Mouse (Mus musculus): ENCODE measurements at regions not wholly inside any gene's neighbourhood (a gene's known extent, or its start where the extent isn't known, plus 50 kb on each side); places are given as distances from the start of the nearest gene placed in this dataset.

DNA sequence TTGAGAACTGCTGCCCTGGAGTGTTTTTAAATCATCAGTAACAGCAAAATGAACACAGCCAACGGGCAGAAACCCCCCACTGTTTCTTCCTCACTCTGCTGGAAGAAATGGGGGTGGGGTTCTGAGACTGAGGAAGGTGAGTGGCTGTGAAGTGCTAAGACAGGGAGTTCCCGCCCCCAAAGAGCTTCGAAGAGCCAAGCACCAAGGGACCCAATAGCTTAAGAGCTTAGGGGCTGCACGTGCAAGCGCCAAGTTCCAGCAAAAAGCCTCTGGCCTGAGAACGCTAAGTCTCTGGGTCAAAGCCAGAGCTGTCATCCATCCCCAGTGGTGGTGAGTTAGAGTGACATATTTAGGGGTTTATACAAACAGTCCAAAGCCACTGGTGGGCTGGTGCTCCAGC is 55.1 kb upstream of the Pcbd1 start:
- in situ Hi-C loops (cut with MboI, MseI), result no loop called here

DNA sequence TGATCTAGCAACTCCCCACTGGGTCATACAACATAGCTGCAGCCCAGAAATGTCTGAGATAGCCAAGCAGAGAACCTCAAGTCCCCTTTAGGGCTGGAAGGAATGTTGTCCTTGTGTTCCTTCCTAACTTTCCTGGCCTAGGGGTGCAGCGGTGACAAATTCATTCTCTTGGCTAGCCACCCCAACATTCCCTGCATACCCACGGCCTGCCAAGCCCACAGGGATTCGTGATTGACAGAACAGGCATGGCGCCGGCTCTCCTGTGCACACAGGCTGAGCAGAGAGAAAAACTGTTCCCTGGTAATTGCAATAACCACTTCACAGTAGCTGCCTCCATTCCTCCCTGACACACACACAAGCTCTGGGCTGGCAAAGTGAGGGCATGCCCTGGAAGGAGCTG is 60.5 kb upstream of the Pcbd1 start:
- in situ Hi-C loops (cut with MboI, MseI), result no loop called here

DNA sequence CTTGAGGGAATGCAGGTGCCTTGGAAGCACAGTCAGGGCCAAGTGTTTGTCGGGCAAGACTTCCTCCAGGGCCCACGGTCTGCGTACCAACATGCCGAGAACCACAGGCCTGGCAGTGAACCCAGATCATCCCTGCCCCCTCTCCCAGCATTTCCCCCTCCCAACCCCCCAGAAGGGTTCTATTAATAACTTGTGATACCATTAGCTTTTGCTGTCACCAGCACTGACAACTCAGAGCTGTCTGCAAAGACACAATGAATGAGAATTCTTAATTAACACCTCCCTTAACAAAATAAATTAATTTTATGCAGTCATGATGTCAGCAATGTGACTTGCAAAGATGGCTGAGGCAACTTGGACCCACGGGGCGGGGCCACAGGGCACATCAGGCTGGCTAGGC is 61.9 kb upstream of the Pcbd1 start:
- in situ Hi-C loops (cut with MboI, MseI), result no loop called here

DNA sequence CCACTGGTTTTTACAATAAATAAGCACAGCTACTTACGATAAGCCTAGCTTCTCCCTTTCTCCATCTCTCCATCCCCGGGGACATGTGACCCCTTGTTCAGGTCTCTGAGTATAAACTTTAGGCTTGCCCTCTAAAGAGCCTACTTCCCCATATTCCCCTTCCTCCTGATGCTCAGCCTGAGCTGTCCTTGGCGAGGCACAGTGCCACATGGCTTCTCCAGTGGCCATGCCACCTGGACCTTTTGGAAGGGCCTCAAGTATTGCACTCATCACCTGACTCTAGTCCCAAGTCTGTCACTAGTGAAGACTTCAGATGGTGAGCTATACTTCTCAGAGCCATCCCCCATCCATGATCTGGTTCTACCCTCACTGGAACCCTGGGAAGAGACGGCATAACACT is 64.1 kb upstream of the Pcbd1 start:
- in situ Hi-C loops (cut with MboI, MseI), result no loop called here

DNA sequence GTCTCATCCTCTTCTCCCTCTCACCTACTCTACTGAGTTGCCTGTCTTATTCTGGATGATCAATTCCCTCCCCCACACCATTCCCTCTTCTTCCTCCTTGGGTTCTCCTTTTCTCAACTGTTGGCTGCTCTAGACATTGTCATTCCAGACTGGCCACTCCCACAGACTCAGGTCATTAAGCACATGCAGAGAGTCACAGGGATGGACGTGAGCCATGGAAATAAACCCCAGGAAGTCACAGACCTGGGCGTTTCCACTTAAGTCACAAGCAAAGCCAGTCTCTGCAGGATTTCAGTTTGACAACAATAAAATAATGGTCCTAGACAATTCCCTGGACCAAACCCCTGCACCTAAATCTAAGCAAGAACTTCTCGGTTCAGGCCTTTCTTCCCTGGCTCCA is 65.0 kb upstream of the Pcbd1 start:
- in situ Hi-C loops (cut with MboI, MseI), result no loop called here

DNA sequence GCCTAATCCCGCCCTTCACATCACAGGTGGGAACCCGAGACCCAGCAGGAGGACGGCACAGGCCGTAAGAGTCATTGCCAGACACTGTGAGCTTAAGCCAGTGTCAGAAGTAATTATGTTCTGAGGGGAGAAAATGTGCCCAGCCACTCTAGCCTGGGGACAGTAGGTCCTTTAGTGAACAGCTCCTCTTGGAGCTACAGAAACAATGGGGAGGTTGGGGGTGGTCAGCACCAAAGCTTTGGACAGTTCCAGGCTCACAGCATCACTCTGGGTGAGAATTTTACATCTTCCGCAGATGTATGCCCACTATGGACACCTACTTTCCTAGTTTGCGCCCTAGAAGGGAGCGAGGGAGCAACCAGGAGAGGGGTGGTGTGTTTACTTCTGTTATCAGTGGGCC is 65.7 kb upstream of the Pcbd1 start:
- in situ Hi-C loops (cut with MboI, MseI), result no loop called here

DNA sequence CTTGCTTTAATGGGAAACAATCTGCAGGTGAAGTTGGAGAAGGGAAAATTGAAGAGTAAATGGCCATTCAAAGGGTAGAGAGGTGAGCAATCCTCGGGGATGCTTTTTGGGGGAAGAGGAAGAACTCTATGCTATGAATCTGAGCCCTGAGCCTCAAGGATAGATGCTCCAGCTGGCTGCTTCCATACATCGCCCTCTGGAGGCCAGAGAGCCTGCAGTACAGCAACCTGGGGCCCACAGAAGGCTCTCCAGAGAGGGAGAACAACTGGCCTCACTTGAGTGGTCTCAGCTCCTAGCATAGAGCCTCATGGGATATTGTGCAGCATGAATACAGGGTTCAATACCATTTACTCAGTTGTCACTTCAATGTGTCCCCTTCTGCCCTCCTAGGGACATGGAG is 69.6 kb upstream of the Pcbd1 start:
- in situ Hi-C loops (cut with MboI, MseI), result no loop called here

DNA sequence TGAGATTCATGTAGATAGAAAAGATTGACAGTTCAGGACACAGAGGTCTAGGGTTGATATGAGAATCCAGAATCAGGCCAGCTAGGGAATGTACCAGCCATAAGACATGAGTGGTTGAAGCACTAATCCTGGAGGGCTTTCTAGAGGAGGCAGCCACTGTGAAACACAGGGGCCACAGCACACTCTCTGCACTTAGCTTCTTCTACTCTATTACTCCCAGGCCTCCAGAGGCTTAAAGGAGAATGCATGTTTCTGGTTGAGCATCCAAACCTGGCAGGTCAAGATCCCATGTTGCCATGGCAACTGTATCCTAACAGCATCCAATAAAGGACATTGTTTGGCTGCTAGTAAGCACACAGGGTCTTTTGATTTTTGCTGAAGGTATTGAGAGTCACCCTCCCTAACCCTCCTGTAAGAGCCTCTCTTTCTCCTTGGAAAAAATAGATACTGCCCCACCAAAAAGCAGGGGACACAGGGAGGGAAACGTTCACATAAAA is 76.9 kb upstream of the Pcbd1 start:
- in situ Hi-C loops (cut with MboI, MseI), result no loop called here

DNA sequence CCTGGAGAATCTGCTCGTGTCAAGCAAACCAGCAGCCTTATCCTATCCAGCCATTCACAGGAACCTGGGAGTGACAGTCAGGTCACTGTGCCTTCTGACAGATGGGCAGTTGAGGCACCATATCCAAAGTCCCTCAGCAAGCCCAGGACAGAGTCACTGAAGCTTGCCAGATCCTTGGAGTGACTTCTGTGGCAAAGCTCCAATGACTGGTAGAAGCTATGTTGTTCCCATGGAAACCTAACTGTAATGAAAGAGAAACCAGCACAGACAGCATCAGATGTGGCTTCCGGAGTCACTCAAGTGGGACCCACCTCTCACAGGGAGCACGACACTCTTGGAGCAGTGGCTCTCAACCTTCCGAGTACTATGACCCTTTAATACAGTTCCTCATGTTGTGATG is 78.4 kb upstream of the Pcbd1 start:
- in situ Hi-C loops (cut with MboI, MseI), result no loop called here

DNA sequence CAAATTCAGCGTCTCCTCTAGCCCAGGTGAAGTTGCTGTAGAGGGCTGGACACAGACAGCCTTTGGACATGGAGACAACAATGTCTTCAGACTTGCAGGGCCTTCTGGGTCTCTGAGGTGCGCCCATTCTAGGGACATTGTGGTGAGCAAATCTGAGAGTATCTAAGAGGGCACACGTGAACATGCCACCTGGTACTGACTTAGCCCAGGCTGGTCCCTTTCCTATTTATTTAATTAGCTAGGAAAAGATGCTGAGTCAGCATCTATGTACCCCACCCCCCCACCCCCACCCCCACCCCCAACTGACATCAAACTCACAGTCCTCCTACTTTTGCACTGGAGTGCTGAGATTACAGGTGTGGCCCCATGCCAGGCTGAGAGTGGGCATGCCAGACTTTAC is 81.7 kb upstream of the Pcbd1 start:
- in situ Hi-C loops (cut with MboI, MseI), result no loop called here

DNA sequence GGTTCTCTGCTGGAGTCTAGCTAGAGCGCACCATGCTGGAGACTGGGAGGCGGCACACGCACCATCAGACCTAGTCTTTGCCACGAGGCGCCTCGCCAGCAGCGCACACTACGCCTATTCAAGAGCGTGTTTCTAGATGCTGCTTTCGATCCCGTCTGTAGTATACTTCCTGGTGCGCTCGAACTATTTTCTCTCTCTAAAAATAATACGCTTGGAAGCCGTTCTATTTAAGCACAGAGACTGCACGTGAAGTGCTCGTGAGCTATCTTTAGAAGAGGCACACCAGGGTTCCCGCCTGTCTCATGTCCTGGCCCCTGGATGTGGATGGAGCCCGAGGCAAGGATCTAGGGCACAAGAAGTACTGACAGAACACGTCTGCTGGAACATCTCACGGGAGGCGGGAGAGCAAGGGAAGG is 87.4 kb upstream of the Pcbd1 start:
- in situ Hi-C loops (cut with MboI, MseI), result no loop called here

DNA sequence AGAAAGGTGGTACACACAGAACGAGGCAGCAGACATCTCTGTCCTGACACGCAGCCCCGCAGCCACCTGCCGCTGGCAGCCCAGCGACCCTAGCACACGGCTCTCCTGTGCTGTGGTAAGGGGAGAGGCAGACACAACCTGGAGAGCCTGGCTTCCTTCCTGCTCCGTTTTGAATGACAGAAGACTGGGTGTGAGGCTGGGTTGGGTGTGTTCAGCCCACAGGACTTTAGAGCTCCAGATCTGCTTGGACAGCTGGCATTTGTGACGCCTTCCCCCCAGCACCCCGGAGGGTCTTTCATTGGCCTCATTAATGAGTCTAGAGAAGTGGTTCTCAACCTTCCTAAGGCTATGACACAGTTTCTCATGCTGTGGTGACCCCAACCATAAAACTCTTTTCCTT is 91.7 kb upstream of the Pcbd1 start:
- in situ Hi-C loops (cut with MboI, MseI), result no loop called here

DNA sequence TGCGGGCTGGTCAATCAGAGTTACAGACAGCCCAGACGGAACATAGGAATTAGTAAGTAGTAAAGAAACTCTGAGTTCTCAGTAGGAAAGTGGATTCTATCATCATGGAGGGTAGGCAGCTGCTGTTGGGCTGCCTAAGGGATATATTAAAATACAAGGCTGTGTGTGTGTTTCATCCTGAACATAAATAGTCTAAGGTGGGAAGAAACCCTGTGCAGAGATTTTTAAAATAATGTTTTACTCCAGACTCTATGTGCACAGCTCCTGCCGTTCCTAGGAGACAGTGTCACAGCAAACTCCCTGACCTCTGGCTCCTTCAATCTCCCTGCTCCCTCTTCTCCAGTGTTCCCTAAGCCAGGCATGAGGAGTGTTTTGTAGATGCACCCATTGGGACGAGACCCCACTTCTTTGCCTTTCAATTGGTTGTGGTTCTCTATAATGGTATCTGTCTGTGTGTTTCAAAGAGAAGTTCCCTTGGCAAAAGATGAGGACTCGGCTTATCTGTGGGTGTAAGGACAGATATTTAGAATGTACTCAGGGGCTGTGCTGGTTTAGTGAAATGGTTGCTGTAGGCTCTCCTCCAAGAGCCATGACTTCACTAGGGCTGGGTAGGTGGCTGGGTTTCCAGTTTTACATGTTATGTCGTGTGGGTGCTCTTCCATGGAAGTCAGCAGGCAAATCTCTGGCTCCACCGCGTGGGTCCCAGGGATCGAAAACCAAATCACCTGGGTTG is 93.1 kb upstream of the Pcbd1 start:
- in situ Hi-C loops (cut with MboI, MseI), result no loop called here

DNA sequence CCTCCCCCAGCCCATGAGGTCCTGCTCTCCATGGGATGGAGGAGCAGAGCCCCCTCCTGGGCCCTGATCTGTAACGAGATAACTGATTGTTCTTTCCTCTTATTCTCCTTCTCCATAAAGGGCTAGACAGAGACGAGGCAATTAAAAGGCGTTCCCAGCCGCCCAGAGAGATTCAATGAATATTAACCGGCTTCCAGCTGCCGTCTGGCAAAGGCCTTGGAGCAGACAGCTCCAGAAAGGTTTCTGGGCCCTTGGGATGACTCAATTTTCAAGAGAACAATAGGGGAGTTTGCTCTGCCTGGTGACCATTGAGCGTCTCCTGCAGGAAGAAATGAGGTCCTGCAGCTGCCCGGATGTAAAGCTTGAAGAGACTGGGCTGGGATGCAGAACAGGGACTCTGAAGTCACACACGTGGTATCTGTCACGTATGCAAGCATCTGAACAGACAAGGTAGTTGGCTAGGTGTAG is 104.0 kb upstream of the Pcbd1 start:
- in situ Hi-C loops (cut with MboI, MseI), result no loop called here

DNA sequence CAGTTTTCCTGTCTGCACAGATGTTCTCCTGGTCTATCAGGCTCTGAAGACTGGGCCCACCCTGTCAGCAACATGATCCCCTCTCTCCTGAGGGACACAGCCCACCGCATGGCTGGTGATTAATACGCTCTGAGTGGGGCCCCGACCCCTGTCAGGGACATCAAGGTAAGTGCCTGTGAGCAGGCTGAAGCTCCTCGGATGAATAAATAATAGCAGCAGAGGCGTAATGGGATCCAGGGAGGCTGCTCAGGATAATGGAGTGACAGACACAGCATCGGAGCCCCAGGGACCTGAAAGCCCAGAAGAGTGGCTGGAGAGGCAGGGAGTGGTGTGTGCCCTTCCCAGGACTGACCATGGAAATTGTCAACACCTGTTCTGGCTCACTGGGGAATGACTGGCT is 107.4 kb upstream of the Pcbd1 start:
- in situ Hi-C loops (cut with MboI, MseI), result no loop called here

DNA sequence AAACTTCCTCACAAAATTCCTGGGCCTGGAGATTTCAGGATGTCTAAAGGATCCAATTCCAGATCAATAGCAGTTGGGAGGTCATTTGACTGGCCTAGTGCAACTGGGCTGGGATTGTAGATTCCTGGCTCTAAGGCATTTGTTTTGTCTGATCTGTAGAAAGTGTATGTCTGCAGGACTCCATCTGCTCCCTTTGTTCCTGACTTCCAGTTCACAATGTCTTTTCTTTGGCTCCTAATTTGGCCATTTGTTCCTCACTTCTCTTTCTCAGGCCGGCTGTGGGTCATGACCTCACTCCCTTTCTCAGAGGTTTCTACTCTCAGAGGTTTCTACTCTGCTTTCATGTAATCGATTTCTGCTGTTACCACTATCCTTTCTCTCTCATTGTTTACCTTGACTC is 115.5 kb upstream of the Pcbd1 start:
- in situ Hi-C loops (cut with MboI, MseI), result no loop called here

DNA sequence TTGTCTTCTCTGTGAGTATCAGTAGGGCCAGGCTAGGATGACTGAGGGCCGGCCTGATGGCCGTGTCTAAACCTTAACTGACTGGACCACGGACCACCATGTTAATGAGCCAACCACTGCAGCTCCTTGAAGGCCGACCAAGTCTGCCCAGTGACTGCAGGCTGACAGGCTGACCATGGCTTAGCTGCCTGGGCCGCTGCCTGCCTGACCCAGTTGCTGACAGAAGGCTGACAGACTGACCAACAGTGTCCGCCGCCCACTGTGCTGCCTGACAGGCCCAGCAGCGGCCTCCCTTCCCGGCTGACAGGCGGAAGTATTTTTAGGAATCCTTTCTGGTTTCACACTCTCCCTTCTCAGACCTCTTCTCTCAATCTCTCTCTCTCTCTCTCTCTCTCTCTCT is 124.3 kb upstream of the Pcbd1 start:
- in situ Hi-C loops (cut with MboI, MseI), result no loop called here

DNA sequence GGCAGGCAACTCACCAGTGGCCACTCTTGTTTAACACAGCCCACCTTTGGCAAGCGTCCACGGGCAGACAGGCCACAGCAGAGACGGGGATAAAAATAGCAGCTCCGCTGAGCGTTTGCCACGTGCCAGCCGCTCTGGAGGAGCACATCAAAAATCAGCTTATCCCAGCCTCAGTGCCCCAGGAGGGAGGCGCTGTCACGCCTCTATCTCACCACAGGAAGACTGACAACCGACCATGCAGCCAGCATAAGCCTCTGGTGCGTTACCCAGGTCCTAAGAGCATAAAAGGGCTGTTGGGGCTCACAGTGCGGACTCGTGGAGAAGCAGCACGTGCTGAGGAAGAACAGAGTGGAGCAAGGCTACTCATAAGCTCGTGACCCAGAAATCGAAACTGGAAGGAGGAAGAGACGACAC is 126.4 kb upstream of the Unc5b start:
- in situ Hi-C loops (cut with MboI, MseI), result no loop called here

DNA sequence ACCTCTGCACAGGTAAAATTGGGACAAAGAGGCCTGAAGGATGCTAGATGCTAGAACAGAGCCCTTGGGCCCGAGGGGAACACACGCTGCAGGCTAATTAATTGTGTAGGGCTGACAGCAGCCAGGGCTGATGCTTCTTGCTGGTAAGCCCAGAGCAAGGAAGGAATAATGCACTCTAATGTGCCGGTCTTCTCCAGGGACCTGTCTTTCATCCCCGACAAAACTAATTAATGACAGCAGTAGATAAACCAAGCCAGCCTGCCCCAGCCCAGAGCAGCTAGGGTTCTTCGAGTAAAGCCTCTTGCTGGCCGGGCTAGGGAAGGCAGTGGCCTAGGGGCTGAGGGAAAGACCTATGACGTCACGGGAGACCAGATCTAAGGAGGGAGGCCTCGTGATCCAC is 124.1 kb upstream of the Unc5b start:
- in situ Hi-C loops (cut with MboI, MseI), result no loop called here

DNA sequence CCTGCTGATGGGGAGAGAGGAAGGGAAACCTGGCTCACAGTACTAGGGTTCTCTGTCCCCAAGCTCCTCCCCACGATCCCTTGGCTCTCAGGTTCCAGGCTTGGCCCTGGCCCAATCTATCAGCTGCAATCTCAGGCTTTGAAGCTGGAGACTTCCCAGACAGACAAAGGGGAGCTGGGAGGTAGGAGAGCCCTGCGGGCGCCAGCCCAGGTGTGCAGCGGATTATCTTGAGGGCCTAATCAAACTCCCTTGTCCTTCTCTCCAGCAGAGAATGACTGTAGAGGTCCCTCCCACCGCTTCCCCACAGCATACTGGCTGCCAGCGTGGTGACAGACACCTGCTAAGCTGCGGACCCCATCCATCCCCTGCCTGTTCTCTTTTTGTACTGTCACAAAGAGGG is 121.1 kb upstream of the Unc5b start:
- in situ Hi-C loops (cut with MboI, MseI), result no loop called here

DNA sequence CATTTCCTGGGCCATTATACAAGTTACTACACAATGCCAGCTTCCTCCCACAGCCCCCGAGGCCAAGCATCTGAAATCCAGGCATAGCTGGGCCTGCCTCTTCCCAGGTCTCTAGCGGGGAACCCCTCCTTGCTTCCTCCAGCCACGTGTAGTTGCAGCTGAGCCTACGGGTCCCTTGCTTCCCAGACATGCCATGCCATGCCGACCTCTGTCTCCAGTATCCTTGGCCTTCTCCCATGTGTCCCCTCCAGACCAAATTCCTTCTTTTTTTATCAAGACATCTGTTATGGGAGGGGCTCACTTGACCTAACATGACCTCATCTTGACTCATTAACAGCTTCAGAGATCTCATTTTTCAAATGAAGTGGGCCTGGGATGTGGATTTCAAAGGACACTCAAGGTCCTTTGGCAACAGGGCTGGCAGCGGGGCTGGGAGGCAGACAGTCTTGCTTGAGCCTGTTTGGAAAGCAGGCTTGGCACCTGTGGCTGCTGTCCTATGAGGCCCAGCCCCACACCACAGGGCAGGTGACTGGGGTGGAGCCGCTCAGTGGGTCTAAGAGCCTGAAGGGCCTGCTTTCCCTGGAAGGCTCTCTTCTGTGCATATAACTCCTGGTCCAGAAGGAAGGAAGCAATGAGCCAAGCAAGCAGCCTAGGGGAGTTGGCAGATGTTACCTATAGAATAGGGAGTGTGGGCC is 117.7 kb upstream of the Unc5b start:
- in situ Hi-C loops (cut with MboI, MseI), result no loop called here

DNA sequence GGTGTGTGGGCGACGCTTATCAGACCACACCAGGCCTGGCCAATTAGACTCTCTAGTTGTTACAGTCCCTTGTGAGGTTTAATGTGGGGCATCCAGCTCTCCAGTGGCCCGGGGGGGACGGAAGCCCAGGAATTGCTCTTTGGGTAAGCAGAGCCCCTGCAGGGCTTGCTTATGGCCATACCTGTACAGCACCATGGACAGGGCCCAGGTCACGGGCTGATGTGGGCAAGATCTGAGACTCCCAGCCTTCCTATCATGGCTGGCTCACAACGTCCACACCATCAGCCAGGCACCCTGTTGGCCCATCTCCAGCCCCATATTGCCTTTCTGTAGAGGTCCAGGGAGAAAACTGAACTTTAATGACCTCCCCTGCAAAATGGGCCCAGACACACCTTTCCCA is 111.7 kb upstream of the Unc5b start:
- in situ Hi-C loops (cut with MboI, MseI), result no loop called here

DNA sequence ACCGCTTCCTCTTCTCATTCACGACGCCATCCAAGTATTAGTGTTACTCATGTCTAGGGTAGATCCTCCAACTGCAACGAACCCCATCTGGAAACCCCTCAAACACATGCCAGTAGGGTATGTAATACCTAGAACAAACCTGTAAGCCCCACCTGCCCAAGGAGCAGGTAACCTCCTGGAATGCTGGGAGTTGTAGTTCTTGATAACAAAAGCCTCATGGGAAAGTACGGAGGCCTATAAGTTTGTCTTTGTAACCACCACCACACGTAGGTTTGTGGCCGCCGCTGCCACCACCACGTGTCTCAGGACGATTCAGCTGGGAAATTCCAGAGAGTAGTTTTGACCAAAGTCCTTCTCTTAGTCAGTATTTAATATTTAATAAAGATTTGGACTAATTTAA is 107.4 kb upstream of the Unc5b start:
- in situ Hi-C loops (cut with MboI, MseI), result no loop called here

DNA sequence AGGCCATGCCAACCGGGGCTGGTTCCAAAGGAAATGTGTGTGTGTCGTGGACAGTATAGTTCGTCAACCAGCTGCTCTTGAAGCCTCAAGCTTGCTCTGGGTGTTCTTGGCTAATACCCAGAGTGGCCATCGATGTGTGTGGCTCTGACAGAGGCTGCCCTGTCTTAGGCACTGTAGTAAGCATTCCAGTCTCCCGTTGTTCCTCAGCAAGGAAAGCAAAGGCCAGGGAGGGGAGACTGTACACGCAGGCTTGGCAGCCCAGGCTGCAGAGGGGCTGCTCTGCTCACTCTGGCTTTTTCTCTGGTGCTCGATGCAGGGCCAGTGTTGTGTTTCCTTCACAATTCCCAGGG is 106.1 kb upstream of the Unc5b start:
- in situ Hi-C loops (cut with MboI, MseI), result no loop called here
